Mouse (Mus musculus) lung, adult 10 weeks (tissue): Measurements from ENCODE around the gene Prr13. TPM values are rescaled to one million over a fixed set of nuclear protein-coding genes. Genes with fewer than 3 reads are reported as not detected.

Experiments used
- polyA plus RNA-seq: library from polyadenylated mRNA; stranded (reverse); fragments of 350-450 nt; fragmentation: Illumina TruSeq; extraction: RNeasy Lipid Tissue Mini Kit (QIAGEN cat#74804); gene quantifications from one replicate; pipeline ENCODE4 v1.2.3, GENCODE M21; 2014; ENCODE audit warnings: low read depth, low replicate concordance; ENCODE audit not compliant: insufficient read depth

The Prr13 gene
- polyA plus RNA-seq = 139 TPM

DNA sequence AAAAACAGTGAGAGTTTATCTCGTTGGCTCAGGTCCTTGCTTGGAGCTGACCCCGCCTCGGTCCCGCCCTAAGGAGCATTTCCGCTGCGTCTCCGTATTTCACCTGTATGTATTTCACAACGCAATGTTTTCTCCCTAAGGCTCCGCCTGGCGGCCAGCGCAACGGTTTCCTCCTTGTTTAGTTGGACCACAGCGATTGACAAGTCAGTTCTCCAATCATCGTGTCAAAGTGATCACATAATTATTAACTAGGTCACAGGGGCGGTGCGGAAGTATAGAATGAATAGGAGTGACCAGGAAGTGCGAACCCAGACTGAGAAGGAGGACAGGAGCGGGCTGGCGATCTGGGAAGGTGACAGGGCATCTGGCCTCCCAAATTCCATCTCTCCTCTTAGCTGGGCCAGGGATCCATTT lies at the start of gene Prr13:
Gene Prr13, plus strand, starts transcription at position 125 of the 414 bp plus-strand sequence.

GRCm38 (mm10) chr15:102445146-102445545 lies 13.7 kb upstream of the Prr13 start, which contains the start of gene Amhr2:
Gene Amhr2 (plus strand): TSS chr15:102445367.

DNA sequence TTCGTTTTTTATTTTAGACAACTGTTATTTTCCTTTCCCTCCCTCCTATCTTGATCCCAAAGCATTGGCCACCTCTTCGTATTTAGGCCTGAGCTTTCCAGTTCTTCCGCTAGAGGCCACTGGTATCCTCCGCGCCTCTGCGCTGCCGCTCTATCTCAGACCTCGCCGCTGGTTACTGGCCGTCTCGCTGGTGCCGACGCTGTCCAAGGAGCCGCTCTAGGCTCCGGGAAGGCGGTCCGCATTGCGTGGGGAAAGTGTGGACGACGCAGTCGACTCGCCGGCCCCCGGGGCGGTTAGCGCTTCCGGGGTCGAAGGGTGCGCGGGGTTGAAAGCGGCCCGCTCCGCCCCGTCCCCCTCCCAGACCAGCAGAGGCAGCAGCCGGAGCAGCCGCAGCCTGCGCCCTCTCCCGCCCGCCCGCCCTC lies 11.4 kb downstream of the Prr13 start, which contains the start of gene Pcbp2:
Gene Pcbp2, plus strand, starts transcription at position 357 of the 422 bp plus-strand sequence.

DNA sequence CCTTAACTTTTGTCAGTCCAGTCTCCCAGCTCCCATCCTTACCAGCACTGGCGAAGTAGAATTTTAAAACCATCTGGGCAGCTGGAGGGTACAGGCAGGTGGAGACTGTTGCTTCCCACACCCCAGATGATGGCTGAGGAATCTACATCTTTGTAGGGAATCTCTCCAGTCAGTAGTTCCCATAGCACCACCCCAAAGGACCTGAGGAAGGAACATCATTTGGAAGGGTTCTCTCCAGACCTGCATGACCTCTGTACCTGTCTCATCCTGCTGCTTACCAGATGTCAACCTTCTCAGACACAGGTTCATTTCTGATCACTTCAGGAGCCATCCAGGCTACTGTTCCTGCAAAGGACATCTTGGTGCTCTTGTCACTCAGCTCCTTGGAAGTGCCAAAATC lies 44.6 kb downstream of the Prr13 start, which contains the start of gene Gm10337:
Gene Gm10337, plus strand, starts transcription at position 276 of the 400 bp plus-strand sequence.

Other genes with a start within 250 kb of the Prr13 start
- 31.0 TPM for gene Itgb7, start 227.1 kb upstream of the Prr13 start, polyA plus RNA-seq
- 32.8 TPM for gene Rarg, start 201.5 kb upstream of the Prr13 start, polyA plus RNA-seq
- 0.10 TPM for gene Gm9918, start 188.5 kb upstream of the Prr13 start, polyA plus RNA-seq
- 38.5 TPM for gene Mfsd5, start 179.6 kb upstream of the Prr13 start, polyA plus RNA-seq
- 1.2 TPM for gene Espl1, start 162.8 kb upstream of the Prr13 start, polyA plus RNA-seq
- 792 TPM for gene Pfdn5, start 132.9 kb upstream of the Prr13 start, polyA plus RNA-seq
- 41.8 TPM for gene Myg1, start 127.3 kb upstream of the Prr13 start, polyA plus RNA-seq
- 13.3 TPM for gene Aaas, start 108.3 kb upstream of the Prr13 start, polyA plus RNA-seq
- not detected for gene Sp7, start 91.8 kb upstream of the Prr13 start, polyA plus RNA-seq
- 12.7 TPM for gene Sp1, start 52.9 kb upstream of the Prr13 start, polyA plus RNA-seq
- gene Amhr2, start 13.7 kb upstream of the Prr13 start, polyA plus RNA-seq = 9.2 TPM
- gene Pcbp2, start 11.5 kb downstream of the Prr13 start, polyA plus RNA-seq = 289 TPM
- gene Gm10337, start 44.7 kb downstream of the Prr13 start, polyA plus RNA-seq = not detected
- 3.0 TPM for gene Map3k12, start 58.0 kb downstream of the Prr13 start, polyA plus RNA-seq
- gene Tarbp2, start 59.2 kb downstream of the Prr13 start, polyA plus RNA-seq = 23.7 TPM
- gene Npff, start 65.9 kb downstream of the Prr13 start, polyA plus RNA-seq = 3.4 TPM
- gene Gm28047, start 166.0 kb downstream of the Prr13 start, polyA plus RNA-seq = not detected
- 48.0 TPM for gene Atf7, start 166.4 kb downstream of the Prr13 start, polyA plus RNA-seq
- 300 TPM for gene Atp5g2, start 213.3 kb downstream of the Prr13 start, polyA plus RNA-seq